Comparison of ENCODE assay signal across 8 mouse cellular contexts in the genomic region with DNA sequence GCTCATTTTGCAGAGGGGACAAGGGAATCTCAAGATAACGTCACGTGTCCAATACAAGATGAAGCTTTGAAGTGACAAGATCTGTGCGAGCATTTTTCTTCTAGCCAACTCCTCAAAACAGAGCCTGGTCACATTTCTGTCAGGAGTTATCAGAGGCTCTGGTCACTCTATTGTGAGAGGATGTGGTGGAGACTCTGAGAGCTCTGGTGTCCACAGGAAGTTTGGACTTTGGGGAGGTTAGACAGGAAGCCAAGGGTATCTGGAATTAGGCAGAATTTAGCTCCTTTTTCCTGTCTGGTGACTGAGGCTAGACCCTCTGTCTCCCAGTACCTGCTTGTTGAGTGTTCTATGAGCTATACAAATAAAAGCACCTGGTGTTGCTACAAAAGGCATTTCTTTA. TPM values are rescaled to one million over a fixed set of nuclear protein-coding genes. Genes with fewer than 3 reads are reported as not detected.
DNase-seq lines count a peak whose midpoint lies in the region; ATAC-seq lines count a peak whose summit lies in the region.

No protein-coding gene starts in this region.

- peak overlapping the region; percentile 80 for H3K4me2 ChIP-seq in hindbrain, embryonic 15.5 days
- peak overlapping the region; percentile 89 for H3K4me2 ChIP-seq in midbrain, embryonic 14.5 days (ENCODE audit: low read length)

- no peak for ATAC-seq in hindbrain, embryonic 15.5 days (ENCODE audit: low FRiP score, low read depth)
- ATAC-seq in midbrain, embryonic 14.5 days (ENCODE audit: low FRiP score, low TSS enrichment): no peak

- H3K4me1 ChIP-seq in hindbrain, embryonic 15.5 days (replicated peaks): peaks cover 35% of the 10 kb centered on the region
- H3K4me1 ChIP-seq in midbrain, embryonic 14.5 days (ENCODE audit: control insufficient read depth, insufficient read depth, low read length): peaks cover 21% of the 10 kb centered on the region

- H3K4me3 ChIP-seq in hindbrain, embryonic 15.5 days: peak overlapping the region; percentile 61
- H3K4me3 ChIP-seq in midbrain, embryonic 14.5 days (replicated peaks; ENCODE audit: low read depth, low read length): peak overlapping the region; percentile 91; the same call in 1 of the 2 replicates

- H3K9ac ChIP-seq in hindbrain, embryonic 15.5 days: no peak overlapping the region
- peak overlapping the region; percentile 94; the same call in 1 of the 2 replicates for H3K9ac ChIP-seq in midbrain, embryonic 14.5 days (replicated peaks; ENCODE audit: low read length)

- peak overlapping the region; percentile 92; the same call in 1 of the 2 replicates for H3K27ac ChIP-seq in hindbrain, embryonic 15.5 days (replicated peaks)
- H3K27ac ChIP-seq in midbrain, embryonic 14.5 days (replicated peaks; ENCODE audit: low read depth, low read length): peak overlapping the region; percentile 95; the same call in 1 of the 2 replicates

- no peaks in the 10 kb centered on the region for H3K9me3 ChIP-seq in hindbrain, embryonic 15.5 days
- no peaks in the 10 kb centered on the region for H3K9me3 ChIP-seq in midbrain, embryonic 14.5 days (ENCODE audit: control insufficient read depth, low read length)

- WGBS in hindbrain, embryonic 15.5 days: 83% methylated on average over 3 of the region's 3 CpGs
- 85% methylated on average over 3 of the region's 3 CpGs for WGBS in midbrain, embryonic 14.5 days

- no peaks in the 10 kb centered on the region for H3K27me3 ChIP-seq in hindbrain, embryonic 15.5 days
- no peaks in the 10 kb centered on the region for H3K27me3 ChIP-seq in midbrain, embryonic 14.5 days (ENCODE audit: control insufficient read depth, insufficient read depth, low read length)

- H3K36me3 ChIP-seq in hindbrain, embryonic 15.5 days: no peaks in the 10 kb centered on the region
- H3K36me3 ChIP-seq in midbrain, embryonic 14.5 days (ENCODE audit: control insufficient read depth, insufficient read depth, low read length): no peaks in the 10 kb centered on the region

- DNase-seq in cerebellum, adult 8-10 months: peak; percentile 12
- no peak for DNase-seq in cerebellum, adult 9-10 months
- peak; percentile 25 for DNase-seq in kidney, adult 9 months
- no peak for DNase-seq in kidney, postnatal 36 days
- no peak for DNase-seq in midbrain, embryonic 14.5 days
- DNase-seq in spleen, postnatal 4 days (ENCODE audit: low spot score in 2 of 2): no peak
- DNase-seq in gastrocnemius, postnatal 10 days: no peak

RNA-seq across cellular contexts. Expression of a gene that starts 0.6 kb away (rescaled TPM):
- polyA plus RNA-seq in hindbrain, embryonic 15.5 days (2015; fragmentation: Nextera tagmentation; extraction: Ambion mirVana): 68.1 and 74.3 TPM in 2 replicates
- polyA plus RNA-seq in midbrain, embryonic 14.5 days (2014; fragmentation: Nextera tagmentation; extraction: Ambion mirVana): 74.4 and 76.9 TPM in 2 replicates
- total RNA-seq in gastrocnemius, postnatal 10 days (2021): 10 to 100 TPM; 10.1 to 14.8 TPM

Comparison
In these comparisons a context has a peak if more than half of its experiments do, and no peak if none do; other contexts are left out.
1. DNase-seq: peak in cerebellum, adult 8-10 months (single experiment) and kidney, adult 9 months (single experiment); none in cerebellum, adult 9-10 months (single experiment), kidney, postnatal 36 days (0 of 2), midbrain, embryonic 14.5 days (single experiment), spleen, postnatal 4 days (0 of 2) and gastrocnemius, postnatal 10 days (single experiment).